Mouse (Mus musculus): ENCODE measurements around the gene Daam2. TPM values are rescaled to one million over a fixed set of nuclear protein-coding genes. Genes with fewer than 3 reads are reported as not detected.

Gene Daam2
- polyA plus RNA-seq, 1 experiment from 2014 or later = 2.6 TPM

DNA sequence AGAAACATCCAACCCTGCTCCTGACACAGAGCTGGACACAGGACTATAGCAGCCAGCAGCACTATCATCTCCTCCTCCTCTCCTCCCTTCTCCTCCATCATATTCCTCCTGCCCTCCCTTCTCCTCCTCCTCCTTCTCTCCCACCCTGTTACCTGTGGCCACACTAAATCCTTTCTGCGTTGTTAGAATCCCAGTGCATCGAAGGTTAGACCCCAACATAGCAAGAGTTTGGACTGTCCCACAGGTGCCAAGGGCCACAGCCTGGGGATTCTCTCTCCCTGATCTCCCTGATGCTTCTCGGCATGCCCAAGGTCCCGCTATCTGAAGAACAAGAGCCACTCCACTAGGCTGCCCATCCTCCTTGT, 745 bp downstream of the Daam2 start:
- ATAC-seq (replicated peaks; ENCODE audit: low FRiP score) = no peak
- Histone ChIP-seq H3K9ac (ENCODE audit: low read depth, low read length) (no peak overlapping the region), H3K4me1 (replicated peaks; ENCODE audit: control insufficient read depth, insufficient read depth, low read length) (no peaks in the 10 kb centered on the region), H3K4me2 (peak overlapping the region; percentile 57), H3K9me3 (ENCODE audit: control insufficient read depth, low read length) (no peaks in the 10 kb centered on the region), H3K4me3 (ENCODE audit: low read depth, low read length) (peak overlapping the region; percentile 34), H3K27me3 (replicated peaks; ENCODE audit: control insufficient read depth, insufficient read depth, low read length) (peaks cover 26% of the 10 kb centered on the region), H3K36me3 (ENCODE audit: control insufficient read depth, insufficient read depth, low read length) (no peaks in the 10 kb centered on the region), H3K27ac (ENCODE audit: low read depth, low read length) (no peak overlapping the region)
- WGBS = 28% methylated on average over 4 of the region's 4 CpGs
- DNase-seq (ENCODE audit: low spot score) = no peak

DNA sequence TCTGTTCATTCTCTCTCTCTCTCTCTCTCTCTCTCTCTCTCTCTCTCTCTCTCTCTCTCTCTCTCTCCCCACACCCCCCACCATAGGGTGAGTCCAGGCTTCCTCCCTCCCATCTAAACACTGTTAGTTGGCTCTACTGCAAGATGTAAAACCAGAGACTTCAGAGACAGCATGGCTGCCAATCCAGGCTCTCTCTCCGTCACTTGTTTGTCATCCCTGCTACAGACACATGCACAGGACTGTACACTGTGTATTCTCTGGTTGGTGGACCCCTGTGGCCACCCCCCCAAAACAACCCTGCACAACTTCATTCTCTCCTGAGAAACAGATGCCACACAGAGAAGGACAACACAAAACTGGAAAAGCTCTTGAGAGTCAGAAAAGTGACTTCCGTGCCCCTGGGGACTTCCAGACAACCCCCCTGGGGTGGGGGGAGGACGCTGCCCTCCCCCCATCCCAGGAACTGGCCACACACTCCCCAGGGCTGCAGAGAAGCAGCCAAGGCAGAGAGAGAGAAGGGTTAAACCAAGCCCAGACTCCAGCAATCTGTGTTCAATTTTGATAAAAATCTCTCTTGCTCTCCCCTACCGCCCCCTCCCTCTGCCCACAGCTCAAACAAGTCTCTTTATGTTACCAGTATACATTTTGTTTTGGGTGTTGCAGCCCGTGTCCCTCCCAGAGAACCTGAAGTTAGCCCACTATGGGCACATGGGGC, 1.3 kb downstream of the Daam2 start:
- Histone ChIP-seq H3K4me3 (ENCODE audit: low read depth, low read length) (peak overlapping the region; percentile 34), H3K9ac (ENCODE audit: low read depth, low read length) (no peak overlapping the region), H3K36me3 (ENCODE audit: control insufficient read depth, insufficient read depth, low read length) (no peaks in the 10 kb centered on the region), H3K27me3 (replicated peaks; ENCODE audit: control insufficient read depth, insufficient read depth, low read length) (peaks cover 26% of the 10 kb centered on the region), H3K27ac (ENCODE audit: low read depth, low read length) (no peak overlapping the region), H3K4me1 (replicated peaks; ENCODE audit: control insufficient read depth, insufficient read depth, low read length) (no peaks in the 10 kb centered on the region), H3K9me3 (ENCODE audit: control insufficient read depth, low read length) (no peaks in the 10 kb centered on the region), H3K4me2 (peak overlapping the region; percentile 57)
- DNase-seq (ENCODE audit: low spot score) (no peak), ATAC-seq (replicated peaks; ENCODE audit: low FRiP score) (no peak)
- 23% methylated on average over 5 of the region's 5 CpGs for WGBS

DNA sequence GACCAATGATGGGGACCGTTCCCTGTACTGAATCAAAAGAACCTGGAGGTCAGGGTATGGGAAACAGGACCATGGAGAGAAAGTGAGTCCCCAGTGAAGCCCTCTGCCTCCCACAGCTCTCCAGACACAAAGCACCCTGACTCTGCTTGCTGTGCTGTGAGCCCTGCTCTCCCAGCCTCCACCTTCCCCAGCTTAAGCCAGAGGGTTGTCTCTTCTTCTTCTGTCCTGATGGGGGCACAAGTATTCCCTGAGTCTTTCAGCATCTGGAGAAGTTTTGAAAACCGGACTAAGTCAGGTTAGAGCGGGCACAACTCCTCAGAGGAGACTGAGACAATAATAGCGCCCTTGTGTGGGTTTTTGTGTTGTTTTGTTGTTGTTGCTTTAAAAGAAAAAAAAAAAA, 2.2 kb downstream of the Daam2 start:
- Histone ChIP-seq H3K9me3 (ENCODE audit: control insufficient read depth, low read length) (no peaks in the 10 kb centered on the region), H3K27ac (ENCODE audit: low read depth, low read length) (no peak overlapping the region), H3K9ac (ENCODE audit: low read depth, low read length) (no peak overlapping the region), H3K27me3 (replicated peaks; ENCODE audit: control insufficient read depth, insufficient read depth, low read length) (peaks cover 26% of the 10 kb centered on the region), H3K4me2 (peak overlapping the region; percentile 57; the same call in 1 of the 2 replicates), H3K4me3 (ENCODE audit: low read depth, low read length) (no peak overlapping the region), H3K36me3 (ENCODE audit: control insufficient read depth, insufficient read depth, low read length) (no peaks in the 10 kb centered on the region), H3K4me1 (replicated peaks; ENCODE audit: control insufficient read depth, insufficient read depth, low read length) (no peaks in the 10 kb centered on the region)
- ATAC-seq (replicated peaks; ENCODE audit: low FRiP score) (no peak), DNase-seq (ENCODE audit: low spot score) (no peak)
- 56% methylated on average over 4 of the region's 4 CpGs for WGBS

DNA sequence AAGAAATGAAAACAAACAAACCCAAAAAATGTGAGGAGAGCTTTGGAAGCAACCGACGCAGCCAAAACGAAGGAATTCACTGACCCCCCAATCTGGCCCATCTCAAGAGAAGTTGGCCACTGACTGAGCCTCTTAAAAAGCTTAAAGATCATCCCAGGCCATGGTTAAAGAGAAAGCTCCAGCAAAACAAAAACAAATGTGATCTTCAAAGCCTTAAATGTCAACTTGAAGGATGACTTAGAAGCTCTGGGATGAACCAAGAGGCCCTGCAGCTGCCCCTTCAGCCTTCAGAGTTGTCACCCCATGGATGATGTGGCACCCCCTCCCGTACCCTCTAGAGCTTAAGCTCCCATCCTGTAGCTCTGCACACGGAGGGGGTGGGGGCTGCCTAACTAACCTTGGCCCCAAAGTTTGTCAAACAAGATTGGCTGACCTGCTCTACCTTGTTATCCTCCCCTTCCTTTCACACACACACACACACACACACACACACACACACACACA, 4.3 kb downstream of the Daam2 start:
- ATAC-seq (replicated peaks; ENCODE audit: low FRiP score) = no peak
- DNase-seq (ENCODE audit: low spot score) = no peak
- WGBS = 44% methylated on average over 5 of the region's 5 CpGs

DNA sequence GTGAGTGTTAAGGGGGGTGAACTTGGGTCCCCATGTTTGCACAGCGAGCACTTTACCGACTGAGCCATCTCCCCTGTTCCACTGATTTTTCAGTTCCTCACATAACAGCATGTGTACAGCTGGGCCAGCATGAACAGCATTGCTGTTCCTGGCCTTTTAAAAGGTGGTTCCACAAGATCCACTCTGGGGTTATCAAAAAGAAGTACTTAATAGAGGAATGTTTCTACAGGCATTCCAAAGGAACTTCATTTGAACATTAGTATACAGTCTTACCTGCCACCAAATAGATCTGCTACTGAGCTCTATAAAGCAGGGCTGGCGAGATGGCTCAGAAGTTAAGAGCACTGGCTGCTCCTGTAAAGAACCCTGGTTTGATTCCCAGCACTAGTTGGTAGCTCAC, 8.0 kb downstream of the Daam2 start:
- H3K4me2 ChIP-seq = no peak overlapping the region
- DNase-seq (ENCODE audit: low spot score) (no peak), ATAC-seq (replicated peaks; ENCODE audit: low FRiP score) (no peak)
- H3K27me3 ChIP-seq (replicated peaks; ENCODE audit: control insufficient read depth, insufficient read depth, low read length) = no peaks in the 10 kb centered on the region
- H3K36me3 ChIP-seq (ENCODE audit: control insufficient read depth, insufficient read depth, low read length) = no peaks in the 10 kb centered on the region
- no peaks in the 10 kb centered on the region for H3K9me3 ChIP-seq (ENCODE audit: control insufficient read depth, low read length)
- H3K27ac ChIP-seq (ENCODE audit: low read depth, low read length) = no peak overlapping the region
- H3K4me3 ChIP-seq (ENCODE audit: low read depth, low read length) = no peak overlapping the region
- 79% methylated on average over 3 of the region's 3 CpGs for WGBS
- no peaks in the 10 kb centered on the region for H3K4me1 ChIP-seq (replicated peaks; ENCODE audit: control insufficient read depth, insufficient read depth, low read length)
- no peak overlapping the region for H3K9ac ChIP-seq (ENCODE audit: low read depth, low read length)

More for the DNA sequence above, 4.3 kb downstream of the Daam2 start:
- Histone ChIP-seq H3K36me3 (ENCODE audit: control insufficient read depth, insufficient read depth, low read length) (no peaks in the 10 kb centered on the region), H3K4me3 (ENCODE audit: low read depth, low read length) (no peak overlapping the region), H3K27me3 (replicated peaks; ENCODE audit: control insufficient read depth, insufficient read depth, low read length) (peaks cover 20% of the 10 kb centered on the region), H3K4me1 (replicated peaks; ENCODE audit: control insufficient read depth, insufficient read depth, low read length) (no peaks in the 10 kb centered on the region), H3K27ac (ENCODE audit: low read depth, low read length) (no peak overlapping the region), H3K9ac (ENCODE audit: low read depth, low read length) (no peak overlapping the region), H3K9me3 (ENCODE audit: control insufficient read depth, low read length) (no peaks in the 10 kb centered on the region), H3K4me2 (no peak overlapping the region)

DNA sequence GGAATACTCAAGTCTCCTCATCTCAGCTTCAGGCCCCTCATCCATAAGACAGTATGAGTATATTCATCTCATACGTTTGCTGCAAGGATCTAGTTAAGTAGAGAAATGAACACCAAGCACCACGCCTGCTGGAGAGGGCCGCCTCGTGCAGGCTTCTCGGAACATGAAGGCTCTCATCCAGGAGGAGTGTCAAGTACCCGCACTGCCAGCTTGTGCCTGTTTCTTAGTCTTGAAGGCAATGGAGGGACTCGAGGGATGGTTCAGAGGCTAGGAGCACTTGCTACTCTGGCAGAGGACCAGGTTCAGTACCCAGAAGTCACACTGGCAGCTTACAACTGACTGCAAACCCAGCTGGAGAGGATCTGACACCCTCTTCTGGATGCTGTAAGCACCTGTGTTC, 12.2 kb downstream of the Daam2 start:
- Histone ChIP-seq H3K9ac (ENCODE audit: low read depth, low read length) (no peak overlapping the region), H3K27me3 (replicated peaks; ENCODE audit: control insufficient read depth, insufficient read depth, low read length) (no peaks in the 10 kb centered on the region), H3K9me3 (ENCODE audit: control insufficient read depth, low read length) (no peaks in the 10 kb centered on the region), H3K4me3 (ENCODE audit: low read depth, low read length) (no peak overlapping the region), H3K4me1 (replicated peaks; ENCODE audit: control insufficient read depth, insufficient read depth, low read length) (no peaks in the 10 kb centered on the region), H3K36me3 (ENCODE audit: control insufficient read depth, insufficient read depth, low read length) (no peaks in the 10 kb centered on the region), H3K4me2 (no peak overlapping the region), H3K27ac (ENCODE audit: low read depth, low read length) (no peak overlapping the region)
- 89% methylated on average over 7 of the region's 7 CpGs for WGBS
- DNase-seq (ENCODE audit: low spot score) (no peak), ATAC-seq (replicated peaks; ENCODE audit: low FRiP score) (no peak)

DNA sequence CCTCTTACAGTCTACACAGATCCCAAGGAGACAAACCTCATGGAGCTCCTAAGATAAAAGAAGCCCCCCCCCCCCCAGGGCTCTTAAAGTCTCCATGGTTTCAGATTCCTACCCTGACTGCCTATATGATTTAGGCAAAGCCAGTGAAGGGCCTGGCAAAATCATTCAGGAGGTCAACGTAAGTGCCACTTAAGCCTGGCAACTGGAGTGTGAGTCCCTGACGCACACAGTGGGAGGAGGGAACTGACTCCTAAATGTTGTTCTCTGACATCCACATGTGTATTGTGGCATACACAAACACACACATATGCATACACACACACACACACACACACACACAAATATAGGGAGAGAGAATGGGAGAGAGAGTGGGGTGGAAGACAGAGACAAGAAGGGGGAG, 12.7 kb downstream of the Daam2 start:
- no peak overlapping the region for H3K4me3 ChIP-seq (ENCODE audit: low read depth, low read length)
- ATAC-seq (replicated peaks; ENCODE audit: low FRiP score) (no peak), DNase-seq (ENCODE audit: low spot score) (no peak)
- no peaks in the 10 kb centered on the region for H3K27me3 ChIP-seq (replicated peaks; ENCODE audit: control insufficient read depth, insufficient read depth, low read length)
- no peaks in the 10 kb centered on the region for H3K36me3 ChIP-seq (ENCODE audit: control insufficient read depth, insufficient read depth, low read length)
- 77% methylated on average over 2 of the region's 2 CpGs for WGBS
- no peaks in the 10 kb centered on the region for H3K4me1 ChIP-seq (replicated peaks; ENCODE audit: control insufficient read depth, insufficient read depth, low read length)
- no peak overlapping the region for H3K27ac ChIP-seq (ENCODE audit: low read depth, low read length)
- H3K9ac ChIP-seq (ENCODE audit: low read depth, low read length) = no peak overlapping the region
- H3K9me3 ChIP-seq (ENCODE audit: control insufficient read depth, low read length) = no peaks in the 10 kb centered on the region
- no peak overlapping the region for H3K4me2 ChIP-seq

DNA sequence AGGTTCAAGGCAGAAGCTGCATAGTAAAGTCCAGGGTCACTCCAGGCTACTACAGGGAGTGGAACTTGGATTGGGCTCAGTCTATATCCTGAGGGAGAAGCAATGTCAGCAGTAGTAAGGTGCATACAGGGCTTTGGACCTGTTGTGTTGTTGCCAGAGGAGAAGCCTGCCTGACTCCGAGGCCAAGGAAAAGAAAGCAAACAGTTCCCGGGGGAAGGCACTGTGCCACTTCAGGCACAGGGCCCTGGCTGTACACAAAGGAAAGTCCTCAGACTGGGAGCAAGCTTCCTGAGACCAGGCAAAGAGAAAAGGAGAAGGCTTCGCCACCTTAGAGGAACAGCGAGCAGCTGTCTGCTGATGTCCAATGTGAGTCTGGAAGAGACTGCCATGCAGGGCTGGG, 18.1 kb downstream of the Daam2 start:
- WGBS = 75% methylated on average over 4 of the region's 4 CpGs
- no peaks in the 10 kb centered on the region for H3K27me3 ChIP-seq (replicated peaks; ENCODE audit: control insufficient read depth, insufficient read depth, low read length)
- peaks cover 4% of the 10 kb centered on the region; the same call in 1 of the 2 replicates for H3K4me1 ChIP-seq (replicated peaks; ENCODE audit: control insufficient read depth, insufficient read depth, low read length)
- ATAC-seq (replicated peaks; ENCODE audit: low FRiP score) (no peak), DNase-seq (ENCODE audit: low spot score) (no peak)
- H3K9ac ChIP-seq (ENCODE audit: low read depth, low read length) = no peak overlapping the region
- H3K4me2 ChIP-seq = no peak overlapping the region
- no peaks in the 10 kb centered on the region for H3K36me3 ChIP-seq (ENCODE audit: control insufficient read depth, insufficient read depth, low read length)
- no peak overlapping the region for H3K4me3 ChIP-seq (ENCODE audit: low read depth, low read length)
- no peaks in the 10 kb centered on the region for H3K9me3 ChIP-seq (ENCODE audit: control insufficient read depth, low read length)
- no peak overlapping the region for H3K27ac ChIP-seq (ENCODE audit: low read depth, low read length)

DNA sequence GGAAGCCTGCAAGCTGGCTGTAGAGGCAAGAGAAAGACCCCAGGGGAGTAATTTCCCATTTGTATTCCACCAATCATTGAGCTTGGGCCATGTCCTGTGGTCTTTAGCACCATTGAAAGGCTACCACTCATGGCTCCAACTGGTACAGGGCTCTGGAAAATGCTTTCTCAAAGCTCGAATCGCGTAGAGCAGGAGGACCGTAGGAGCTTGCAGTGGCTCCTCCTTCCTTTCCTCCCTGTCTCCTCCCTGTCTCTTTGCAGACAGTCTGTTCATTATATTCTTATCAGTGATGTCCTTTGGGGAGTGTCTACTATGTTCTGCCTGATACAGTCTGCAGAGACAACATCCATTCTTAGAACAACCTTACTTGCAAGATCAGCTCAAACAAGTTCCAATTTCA, 18.7 kb downstream of the Daam2 start:
- H3K4me2 ChIP-seq = no peak overlapping the region
- WGBS = 59% methylated on average over 4 of the region's 4 CpGs
- H3K27me3 ChIP-seq (replicated peaks; ENCODE audit: control insufficient read depth, insufficient read depth, low read length) = no peaks in the 10 kb centered on the region
- DNase-seq (ENCODE audit: low spot score) (no peak), ATAC-seq (replicated peaks; ENCODE audit: low FRiP score) (no peak)
- H3K4me3 ChIP-seq (ENCODE audit: low read depth, low read length) = no peak overlapping the region
- no peaks in the 10 kb centered on the region for H3K36me3 ChIP-seq (ENCODE audit: control insufficient read depth, insufficient read depth, low read length)
- no peak overlapping the region for H3K27ac ChIP-seq (ENCODE audit: low read depth, low read length)
- peaks cover 4% of the 10 kb centered on the region; the same call in 1 of the 2 replicates for H3K4me1 ChIP-seq (replicated peaks; ENCODE audit: control insufficient read depth, insufficient read depth, low read length)
- H3K9ac ChIP-seq (ENCODE audit: low read depth, low read length) = no peak overlapping the region
- no peaks in the 10 kb centered on the region for H3K9me3 ChIP-seq (ENCODE audit: control insufficient read depth, low read length)

Data from liver, embryonic 11.5 days (tissue).